Mouse (Mus musculus): ENCODE results near the gene Zfp964. TPM values are rescaled to one million over a fixed set of nuclear protein-coding genes. Genes with fewer than 3 reads are reported as not detected.
"Not testable (repeated sequence)": the region's sequence is repeated elsewhere in the genome, so short reads cannot be mapped to it uniquely, and the experiment has no call there.

Zfp964 gene
- polyA plus RNA-seq (2016; fragmentation: Nextera tagmentation; extraction: Ambion mirVana): 2.6 and 3.5 TPM in 2 replicates

GRCm38 (mm10) chr8:69654358-69654981 is at the start of gene Zfp964:
Gene Zfp964, plus strand, starts transcription at chr8:69654479.
- Histone ChIP-seq H3K4me1 (peaks cover 8% of the 10 kb centered on the region), H3K4me3 (peak within 1 kb of the TSS; percentile 64), H3K27ac (replicated peaks) (peak within 1 kb of the TSS; percentile 87), H3K4me2 (replicated peaks) (peak within 1 kb of the TSS; percentile 91), H3K9me3 (no peaks in the 10 kb centered on the region; the same call in 1 of the 2 replicates), H3K36me3 (peaks cover under 1% of the 10 kb centered on the region; the same call in 1 of the 2 replicates), H3K9ac (replicated peaks) (peak within 1 kb of the TSS; percentile 76), H3K27me3 (peaks cover 9% of the 10 kb centered on the region; the same call in 1 of the 2 replicates)
- under 1% methylated on average over 55 of the region's 55 CpGs for WGBS
- ATAC-seq (ENCODE audit: low FRiP score, low read depth): peak; percentile 99

- 60% methylated on average over 2 of the region's 2 CpGs for WGBS
- Histone ChIP-seq H3K4me3 (no peak overlapping the region), H3K9me3 (no peaks in the 10 kb centered on the region), H3K36me3 (peaks cover 88% of the 10 kb centered on the region), H3K27ac (replicated peaks) (no peak overlapping the region), H3K4me2 (replicated peaks) (no peak overlapping the region), H3K27me3 (no peaks in the 10 kb centered on the region), H3K9ac (replicated peaks) (no peak overlapping the region), H3K4me1 (no peaks in the 10 kb centered on the region)
- no peak for ATAC-seq (ENCODE audit: low FRiP score, low read depth)
Observed at GRCm38 (mm10) chr8:69614687-69615086, 39.6 kb upstream of the Zfp964 start.

- Histone ChIP-seq H3K27me3 (no peaks in the 10 kb centered on the region), H3K9me3 (no peaks in the 10 kb centered on the region), H3K27ac (replicated peaks) (no peak overlapping the region), H3K4me1 (no peaks in the 10 kb centered on the region), H3K4me3 (no peak overlapping the region), H3K4me2 (replicated peaks) (no peak overlapping the region), H3K9ac (replicated peaks) (no peak overlapping the region), H3K36me3 (peaks cover 59% of the 10 kb centered on the region)
- WGBS: 91% methylated on average over 1 of the region's 1 CpGs
- ATAC-seq (ENCODE audit: low FRiP score, low read depth): 0 out of 2 replicates have a peak, but pooled peaks have one; percentile 16
Observed at GRCm38 (mm10) chr8:69618078-69618477, 36.2 kb upstream of the Zfp964 start.

- H3K9ac ChIP-seq (replicated peaks): peak within 1 kb of the TSS; percentile 77
- peak; percentile 100 for ATAC-seq (ENCODE audit: low FRiP score, low read depth)
- H3K27ac ChIP-seq (replicated peaks): peak within 1 kb of the TSS; percentile 97
- peak within 1 kb of the TSS; percentile 52 for H3K4me2 ChIP-seq (replicated peaks)
- no peaks in the 10 kb centered on the region for H3K27me3 ChIP-seq
- no peaks in the 10 kb centered on the region for H3K9me3 ChIP-seq
- under 1% methylated on average over 41 of the region's 41 CpGs for WGBS
- H3K36me3 ChIP-seq: peaks cover 3% of the 10 kb centered on the region; the same call in 1 of the 2 replicates
- peak within 1 kb of the TSS; percentile 82 for H3K4me3 ChIP-seq
- peaks cover 11% of the 10 kb centered on the region for H3K4me1 ChIP-seq
Observed at GRCm38 (mm10) chr8:69625095-69625789, 29.0 kb upstream of the Zfp964 start, which contains the start of gene Zfp868. Gene Zfp868, minus strand, starts transcription at chr8:69625548.

- H3K4me1 ChIP-seq: peaks cover 8% of the 10 kb centered on the region
- no peak overlapping the region for H3K9ac ChIP-seq (replicated peaks)
- WGBS: 44% methylated on average over 10 of the region's 10 CpGs
- ATAC-seq (ENCODE audit: low FRiP score, low read depth): 0 out of 2 replicates have a peak, but pooled peaks have one; percentile 0
- no peaks in the 10 kb centered on the region; the same call in 1 of the 2 replicates for H3K9me3 ChIP-seq
- peak overlapping the region; percentile 64 for H3K4me3 ChIP-seq
- H3K27ac ChIP-seq (replicated peaks): no peak overlapping the region
- H3K36me3 ChIP-seq: no peaks in the 10 kb centered on the region
- H3K4me2 ChIP-seq (replicated peaks): peak overlapping the region; percentile 91
- peaks cover 9% of the 10 kb centered on the region; the same call in 1 of the 2 replicates for H3K27me3 ChIP-seq
Observed at GRCm38 (mm10) chr8:69653808-69654357, 396 bp upstream of the Zfp964 start.

GRCm38 (mm10) chr8:69661294-69661693 is 7.0 kb downstream of the Zfp964 start:
- no peak overlapping the region for H3K27ac ChIP-seq (replicated peaks)
- H3K9ac ChIP-seq (replicated peaks): no peak overlapping the region

GRCm38 (mm10) chr8:69665051-69665450 is 10.8 kb downstream of the Zfp964 start:
- WGBS: 87% methylated on average over 2 of the region's 2 CpGs
- H3K27me3 ChIP-seq; H3K4me2 ChIP-seq (replicated peaks); ATAC-seq (ENCODE audit: low FRiP score, low read depth); H3K9ac ChIP-seq (replicated peaks); H3K4me3 ChIP-seq; H3K4me1 ChIP-seq; H3K27ac ChIP-seq (replicated peaks): not testable (repeated sequence)
- H3K9me3 ChIP-seq: peaks cover 11% of the 10 kb centered on the region
- H3K36me3 ChIP-seq: peaks cover 24% of the 10 kb centered on the region

More at GRCm38 (mm10) chr8:69661294-69661693, 7.0 kb downstream of the Zfp964 start:
- no peaks in the 10 kb centered on the region for H3K27me3 ChIP-seq
- H3K36me3 ChIP-seq: peaks cover 31% of the 10 kb centered on the region
- no peak overlapping the region for H3K4me3 ChIP-seq
- no peak for ATAC-seq (ENCODE audit: low FRiP score, low read depth)
- no peaks in the 10 kb centered on the region for H3K4me1 ChIP-seq
- peaks cover 8% of the 10 kb centered on the region for H3K9me3 ChIP-seq
- no peak overlapping the region for H3K4me2 ChIP-seq (replicated peaks)

- Histone ChIP-seq H3K27me3 (no peaks in the 10 kb centered on the region), H3K27ac (replicated peaks) (no peak overlapping the region), H3K4me1 (no peaks in the 10 kb centered on the region), H3K9me3 (no peaks in the 10 kb centered on the region), H3K4me3 (no peak overlapping the region), H3K9ac (replicated peaks) (no peak overlapping the region), H3K36me3 (peaks cover 41% of the 10 kb centered on the region), H3K4me2 (replicated peaks) (no peak overlapping the region)
- ATAC-seq (ENCODE audit: low FRiP score, low read depth): no peak
- 79% methylated on average over 6 of the region's 6 CpGs for WGBS
Observed at GRCm38 (mm10) chr8:69701810-69702209, 47.5 kb downstream of the Zfp964 start.

- WGBS: 98% methylated on average over 10 of the region's 10 CpGs
- Histone ChIP-seq H3K4me1 (peaks cover 23% of the 10 kb centered on the region), H3K36me3 (peaks cover 64% of the 10 kb centered on the region)
- not testable (repeated sequence) for H3K9me3 ChIP-seq; H3K4me2 ChIP-seq (replicated peaks); H3K9ac ChIP-seq (replicated peaks); H3K27ac ChIP-seq (replicated peaks); H3K27me3 ChIP-seq; H3K4me3 ChIP-seq; ATAC-seq (ENCODE audit: low FRiP score, low read depth)
Observed at GRCm38 (mm10) chr8:69710624-69711023, 56.3 kb downstream of the Zfp964 start, which contains the start of gene Zfp869. Gene Zfp869, minus strand, starts transcription at chr8:69710724.

GRCm38 (mm10) chr8:69713516-69713915 is 59.2 kb downstream of the Zfp964 start:
- Histone ChIP-seq H3K9ac (replicated peaks) (no peak overlapping the region), H3K27ac (replicated peaks) (no peak overlapping the region), H3K4me2 (replicated peaks) (no peak overlapping the region), H3K9me3 (no peaks in the 10 kb centered on the region), H3K36me3 (peaks cover 35% of the 10 kb centered on the region), H3K4me1 (peaks cover 25% of the 10 kb centered on the region), H3K4me3 (no peak overlapping the region), H3K27me3 (no peaks in the 10 kb centered on the region)
- no peak for ATAC-seq (ENCODE audit: low FRiP score, low read depth)
- 96% methylated on average over 8 of the region's 8 CpGs for WGBS

GRCm38 (mm10) chr8:69715366-69715765 is 61.1 kb downstream of the Zfp964 start:
- ATAC-seq (ENCODE audit: low FRiP score, low read depth): no peak
- Histone ChIP-seq H3K4me2 (replicated peaks) (peak overlapping the region; percentile 49), H3K9ac (replicated peaks) (no peak overlapping the region; the same call in 1 of the 2 replicates), H3K27ac (replicated peaks) (no peak overlapping the region), H3K4me1 (peaks cover 25% of the 10 kb centered on the region), H3K27me3 (no peaks in the 10 kb centered on the region), H3K36me3 (0 out of 2 replicates have a peak, but pooled peaks cover 17% of the 10 kb centered on the region), H3K4me3 (peak overlapping the region; percentile 74), H3K9me3 (no peaks in the 10 kb centered on the region)
- WGBS: 89% methylated on average over 6 of the region's 6 CpGs

All from midbrain, embryonic 12.5 days (tissue).